Mouse (Mus musculus) midbrain, embryonic 10.5 days (tissue): ENCODE measurements around the gene Ap1ar. TPM values are rescaled to one million over a fixed set of nuclear protein-coding genes. Genes with fewer than 3 reads are reported as not detected.
A peak's percentile ranks its signal among the peaks of the same experiment; 100 is the strongest.

Experiments used
- DNase-seq: peaks from one replicate; pipeline ENCODE4 v3.0.0-alpha.2; 2017; ENCODE audit warnings: low spot score
- H3K27ac ChIP-seq: fragments of 300-500 bp; sonication (generic); replicated peaks from 2 replicates; pipeline ENCODE4 v1.5.1; 2016; ENCODE audit warnings: mild to moderate bottlenecking
- H3K27me3 ChIP-seq: fragments of 300-500 bp; sonication (generic); 2 replicates; pipeline ENCODE4 v1.6.1; 2016; ENCODE audit warnings: low read depth, mild to moderate bottlenecking; ENCODE audit not compliant: poor library complexity, severe bottlenecking
- H3K36me3 ChIP-seq: fragments of 300-500 bp; sonication (generic); 2 replicates; pipeline ENCODE4 v1.6.1; 2016; ENCODE audit warnings: mild to moderate bottlenecking, moderate library complexity
- H3K4me1 ChIP-seq: fragments of 300-500 bp; sonication (generic); 2 replicates; pipeline ENCODE4 v1.6.1; 2016
- H3K4me3 ChIP-seq: fragments of 300-500 bp; sonication (generic); 2 replicates; pipeline ENCODE4 v1.5.1; 2016; ENCODE audit warnings: mild to moderate bottlenecking, moderate library complexity
- H3K9me3 ChIP-seq: fragments of 300-500 bp; sonication (generic); replicated peaks from 2 replicates; pipeline ENCODE4 v1.6.1; 2016; ENCODE audit warnings: mild to moderate bottlenecking
- WGBS: fragments of 180-500 bp; shearing (Covaris S2); methylation state at CpG from one replicate; pipeline ENCODE4 v1.1.7; 2016; 5-methylcytosine and 5-hydroxymethylcytosine counted together
- polyA plus RNA-seq: library from polyadenylated mRNA; unstranded; fragments of >200 nt; fragmentation: Nextera tagmentation; extraction: Ambion mirVana; gene quantifications from 2 replicates; pipeline ENCODE4 v1.2.1, GENCODE M21; 2016

Gene Ap1ar
- polyA plus RNA-seq, 1 experiment from 2014 or later, result 54.6 TPM

DNA sequence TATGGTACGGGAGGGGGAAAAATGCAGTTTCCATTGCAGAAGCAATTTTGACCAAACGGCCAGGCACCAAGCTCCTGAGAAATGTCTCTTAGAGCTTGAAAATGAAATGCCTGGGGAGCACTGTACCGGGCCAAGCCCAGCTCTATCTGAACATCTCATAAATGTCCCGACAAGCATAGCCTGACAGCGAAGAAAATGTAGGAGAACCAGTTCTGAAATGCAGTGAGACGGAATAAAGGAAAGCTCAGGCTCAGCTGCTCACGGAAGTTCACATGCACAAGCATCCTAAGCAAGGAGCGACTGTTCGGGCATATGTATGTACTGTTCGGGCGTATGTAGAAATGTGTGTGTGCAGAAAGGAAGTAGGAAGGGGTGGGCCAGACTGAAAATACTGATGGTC is 24.0 kb upstream of the Ap1ar start:
- H3K4me3 ChIP-seq, result no peak overlapping the region
- H3K27ac ChIP-seq, result no peak overlapping the region
- peaks cover 6% of the 10 kb centered on the region; the same call in 1 of the 2 replicates for H3K4me1 ChIP-seq
- no peaks in the 10 kb centered on the region for H3K9me3 ChIP-seq
- no peak for DNase-seq
- H3K36me3 ChIP-seq, result no peaks in the 10 kb centered on the region
- WGBS, result 90% methylated on average over 11 of the region's 11 CpGs
- no peaks in the 10 kb centered on the region for H3K27me3 ChIP-seq

DNA sequence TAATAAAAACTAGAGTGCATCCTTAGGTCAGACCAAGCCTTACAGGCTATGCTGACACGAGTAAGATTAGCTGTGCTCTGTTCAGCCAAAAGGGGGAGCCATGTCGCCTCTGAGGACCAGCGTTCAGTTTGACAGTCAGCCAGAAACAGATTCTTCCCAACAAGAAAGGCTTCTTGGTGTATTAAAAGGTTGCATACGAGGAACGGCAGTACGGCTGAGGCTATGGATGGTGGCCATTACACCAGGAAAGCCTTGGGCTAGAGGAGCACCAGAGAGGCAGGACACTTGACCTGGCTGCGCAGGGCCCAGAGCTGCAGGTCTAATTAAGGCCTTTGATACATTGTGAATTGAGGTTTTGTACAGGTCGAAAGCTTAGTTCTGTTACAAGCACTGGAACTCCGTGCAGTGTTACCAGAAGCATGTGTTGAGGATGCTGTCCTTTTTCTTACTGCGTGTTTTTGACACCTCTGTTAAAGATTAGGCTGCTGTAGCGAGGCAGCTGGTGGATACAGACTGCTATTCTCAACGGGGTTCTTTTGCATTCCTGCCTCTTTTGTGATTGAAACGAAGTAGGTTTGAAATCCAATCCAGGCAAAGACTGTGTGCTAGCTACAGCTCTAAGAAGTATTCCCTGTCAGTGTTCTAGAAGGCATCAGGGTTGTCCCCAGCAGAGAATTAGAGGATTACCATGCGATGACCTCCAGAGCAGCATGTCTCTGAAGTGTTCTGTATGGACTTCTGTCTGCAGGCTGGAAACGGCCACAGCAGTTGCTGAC is 16.3 kb upstream of the Ap1ar start:
- Histone ChIP-seq H3K9me3 (no peaks in the 10 kb centered on the region), H3K4me1 (peaks cover 10% of the 10 kb centered on the region), H3K36me3 (no peaks in the 10 kb centered on the region), H3K27ac (peak overlapping the region; percentile 23; the same call in 1 of the 2 replicates), H3K4me3 (no peak overlapping the region), H3K27me3 (no peaks in the 10 kb centered on the region; the same call in 1 of the 2 replicates)
- 23% methylated on average over 15 of the region's 15 CpGs for WGBS
- DNase-seq, result peak; percentile 52

GRCm38 (mm10) chr3:127852722-127853121 is 15.4 kb upstream of the Ap1ar start:
- H3K36me3 ChIP-seq, result no peaks in the 10 kb centered on the region
- no peaks in the 10 kb centered on the region; the same call in 1 of the 2 replicates for H3K27me3 ChIP-seq
- 86% methylated on average over 9 of the region's 9 CpGs for WGBS
- no peak for DNase-seq
- no peak overlapping the region for H3K27ac ChIP-seq
- H3K4me1 ChIP-seq, result peaks cover 10% of the 10 kb centered on the region
- no peaks in the 10 kb centered on the region for H3K9me3 ChIP-seq
- no peak overlapping the region for H3K4me3 ChIP-seq

- WGBS, result 58% methylated on average over 9 of the region's 9 CpGs
- no peak for DNase-seq
- peaks cover 10% of the 10 kb centered on the region for H3K4me1 ChIP-seq
- H3K27me3 ChIP-seq, result no peaks in the 10 kb centered on the region; the same call in 1 of the 2 replicates
- H3K9me3 ChIP-seq, result no peaks in the 10 kb centered on the region
- H3K4me3 ChIP-seq, result no peak overlapping the region
- no peaks in the 10 kb centered on the region for H3K36me3 ChIP-seq
- no peak overlapping the region for H3K27ac ChIP-seq
Measured at GRCm38 (mm10) chr3:127850776-127851646, 13.7 kb upstream of the Ap1ar start.

GRCm38 (mm10) chr3:127849922-127850321 is 12.6 kb upstream of the Ap1ar start:
- Histone ChIP-seq H3K4me1 (peaks cover 10% of the 10 kb centered on the region), H3K27me3 (no peaks in the 10 kb centered on the region; the same call in 1 of the 2 replicates), H3K36me3 (no peaks in the 10 kb centered on the region), H3K9me3 (no peaks in the 10 kb centered on the region), H3K27ac (no peak overlapping the region), H3K4me3 (no peak overlapping the region)
- no peak for DNase-seq
- WGBS, result 80% methylated on average over 5 of the region's 5 CpGs

GRCm38 (mm10) chr3:127848088-127848808 is 10.9 kb upstream of the Ap1ar start:
- no peak overlapping the region for H3K4me3 ChIP-seq
- no peaks in the 10 kb centered on the region for H3K36me3 ChIP-seq
- no peaks in the 10 kb centered on the region for H3K9me3 ChIP-seq
- H3K4me1 ChIP-seq, result no peaks in the 10 kb centered on the region
- WGBS, result 91% methylated on average over 11 of the region's 11 CpGs
- no peak for DNase-seq
- H3K27ac ChIP-seq, result no peak overlapping the region
- H3K27me3 ChIP-seq, result no peaks in the 10 kb centered on the region

DNA sequence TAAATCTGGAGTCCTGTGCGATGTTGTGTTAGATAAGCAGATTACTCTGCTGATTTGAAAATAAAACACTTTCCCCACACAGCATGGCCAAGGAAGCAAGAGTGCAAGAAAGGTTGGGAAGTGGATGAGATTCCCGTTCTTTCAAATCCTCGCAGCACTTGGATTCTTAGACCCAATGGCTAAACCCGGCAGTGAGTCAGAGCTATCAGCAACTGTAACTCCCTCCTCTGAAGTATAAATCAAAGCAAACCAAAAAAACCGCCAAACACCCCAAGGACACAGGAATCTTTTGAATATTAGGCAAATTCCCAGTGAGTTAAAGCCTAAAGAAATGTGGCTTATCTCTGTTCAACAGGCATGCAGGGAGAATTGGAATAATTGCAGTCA is 6.6 kb upstream of the Ap1ar start:
- no peaks in the 10 kb centered on the region for H3K9me3 ChIP-seq
- 88% methylated on average over 5 of the region's 5 CpGs for WGBS

GRCm38 (mm10) chr3:127843324-127843940 is 6.1 kb upstream of the Ap1ar start:
- Histone ChIP-seq H3K4me3 (no peak overlapping the region), H3K9me3 (no peaks in the 10 kb centered on the region), H3K27me3 (no peaks in the 10 kb centered on the region), H3K27ac (no peak overlapping the region), H3K4me1 (peaks cover 2% of the 10 kb centered on the region), H3K36me3 (no peaks in the 10 kb centered on the region)
- no peak for DNase-seq
- 92% methylated on average over 2 of the region's 2 CpGs for WGBS

More for the DNA sequence above, 6.6 kb upstream of the Ap1ar start:
- Histone ChIP-seq H3K36me3 (no peaks in the 10 kb centered on the region), H3K27me3 (no peaks in the 10 kb centered on the region), H3K4me3 (no peak overlapping the region), H3K27ac (no peak overlapping the region), H3K4me1 (no peaks in the 10 kb centered on the region)
- DNase-seq, result no peak

DNA sequence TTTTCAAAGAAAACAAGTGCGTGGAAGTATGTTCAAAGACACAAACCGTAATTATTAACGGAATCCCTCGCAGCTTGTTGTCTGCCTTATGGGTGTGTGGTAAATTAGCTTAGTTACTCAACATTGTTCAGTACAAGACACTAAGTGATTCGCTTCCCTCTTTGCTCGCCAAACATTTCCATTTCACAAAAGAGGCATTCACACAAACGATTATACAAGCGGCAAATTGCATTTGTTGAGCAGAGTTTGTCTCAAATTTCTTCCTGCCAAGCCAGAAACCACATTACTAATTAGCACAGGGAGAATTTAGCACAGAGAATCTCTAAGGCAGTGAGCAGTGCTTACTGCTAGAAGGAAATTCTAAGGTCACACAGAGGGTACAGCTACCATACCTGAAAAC is 4.6 kb upstream of the Ap1ar start:
- no peak for DNase-seq
- no peak overlapping the region for H3K4me3 ChIP-seq
- no peaks in the 10 kb centered on the region for H3K36me3 ChIP-seq
- no peak overlapping the region for H3K27ac ChIP-seq
- WGBS, result 90% methylated on average over 8 of the region's 8 CpGs
- H3K27me3 ChIP-seq, result no peaks in the 10 kb centered on the region
- H3K9me3 ChIP-seq, result no peaks in the 10 kb centered on the region
- H3K4me1 ChIP-seq, result peaks cover 9% of the 10 kb centered on the region

GRCm38 (mm10) chr3:127837972-127838644 is 785 bp upstream of the Ap1ar start:
- DNase-seq, result no peak
- Histone ChIP-seq H3K9me3 (no peaks in the 10 kb centered on the region), H3K27ac (peak overlapping the region; percentile 95), H3K27me3 (no peaks in the 10 kb centered on the region), H3K4me1 (peaks cover 27% of the 10 kb centered on the region), H3K36me3 (0 out of 2 replicates have a peak, but pooled peaks cover 4% of the 10 kb centered on the region), H3K4me3 (peak overlapping the region; percentile 97)
- WGBS, result 34% methylated on average over 8 of the region's 8 CpGs

GRCm38 (mm10) chr3:127836798-127837153 is 547 bp downstream of the Ap1ar start:
- peak overlapping the region; percentile 95 for H3K27ac ChIP-seq
- peak overlapping the region; percentile 97 for H3K4me3 ChIP-seq
- H3K9me3 ChIP-seq, result no peaks in the 10 kb centered on the region
- WGBS, result under 1% methylated on average over 17 of the region's 17 CpGs
- H3K27me3 ChIP-seq, result no peaks in the 10 kb centered on the region
- H3K36me3 ChIP-seq, result 0 out of 2 replicates have a peak, but pooled peaks cover 11% of the 10 kb centered on the region
- peaks cover 27% of the 10 kb centered on the region for H3K4me1 ChIP-seq
- DNase-seq, result no peak
